Mouse (Mus musculus) heart, embryonic 13.5 days (tissue): Measurements from ENCODE around the gene Dclk2. TPM values are rescaled to one million over a fixed set of nuclear protein-coding genes. Genes with fewer than 3 reads are reported as not detected.

Source experiments
- ATAC-seq: fragments of 200-750 bp; cut with Nextera tagmentation; 2 replicates; pipeline ENCODE4 v1.8.0; 2017; ENCODE audit warnings: moderate TSS enrichment; ENCODE audit not compliant: insufficient number of reproducible peaks, low FRiP score, low TSS enrichment; ENCODE audit errors: extremely low read depth
- H3K27ac ChIP-seq: fragments of 300-500 bp; sonication (generic); replicated peaks from 2 replicates; pipeline ENCODE4 v1.5.1; 2015; ENCODE audit warnings: moderate library complexity, mild to moderate bottlenecking, inconsistent platforms
- H3K27me3 ChIP-seq: fragments of 300-500 bp; sonication (generic); replicated peaks from 2 replicates; pipeline ENCODE4 v1.6.1; 2015; ENCODE audit warnings: mild to moderate bottlenecking, inconsistent platforms
- H3K36me3 ChIP-seq: fragments of 300-500 bp; sonication (generic); 2 replicates; pipeline ENCODE4 v1.6.1; 2015; ENCODE audit warnings: mild to moderate bottlenecking, inconsistent platforms
- H3K4me1 ChIP-seq: fragments of 300-500 bp; sonication (generic); 2 replicates; pipeline ENCODE4 v1.6.1; 2015; ENCODE audit warnings: inconsistent platforms
- H3K4me2 ChIP-seq: fragments of 300-500 bp; sonication (generic); 2 replicates; pipeline ENCODE4 v1.6.1; 2015; ENCODE audit warnings: inconsistent platforms, mild to moderate bottlenecking, moderate library complexity
- H3K4me3 ChIP-seq: fragments of 300-500 bp; sonication (generic); 2 replicates; pipeline ENCODE4 v1.5.1; 2015; ENCODE audit warnings: moderate library complexity, mild to moderate bottlenecking, inconsistent platforms
- H3K9ac ChIP-seq: fragments of 300-500 bp; sonication (generic); 2 replicates; pipeline ENCODE4 v1.6.1; 2015; ENCODE audit warnings: inconsistent platforms, mild to moderate bottlenecking, moderate library complexity
- H3K9me3 ChIP-seq: fragments of 300-500 bp; sonication (generic); 2 replicates; pipeline ENCODE4 v1.6.1; 2016; ENCODE audit warnings: inconsistent platforms
- WGBS: fragments of 180-500 bp; shearing (Covaris S2); methylation state at CpG from one replicate; pipeline ENCODE4 v1.1.7; 2015; ENCODE audit warnings: mixed read lengths; 5-methylcytosine and 5-hydroxymethylcytosine counted together
- polyA plus RNA-seq: library from polyadenylated mRNA; unstranded; fragments of >200 nt; fragmentation: Nextera tagmentation; extraction: Ambion mirVana; gene quantifications from 2 replicates; pipeline ENCODE4 v1.2.1, GENCODE M21; 2015

Dclk2 gene
- polyA plus RNA-seq, 1 experiment from 2014 or later: 3.6 TPM

DNA sequence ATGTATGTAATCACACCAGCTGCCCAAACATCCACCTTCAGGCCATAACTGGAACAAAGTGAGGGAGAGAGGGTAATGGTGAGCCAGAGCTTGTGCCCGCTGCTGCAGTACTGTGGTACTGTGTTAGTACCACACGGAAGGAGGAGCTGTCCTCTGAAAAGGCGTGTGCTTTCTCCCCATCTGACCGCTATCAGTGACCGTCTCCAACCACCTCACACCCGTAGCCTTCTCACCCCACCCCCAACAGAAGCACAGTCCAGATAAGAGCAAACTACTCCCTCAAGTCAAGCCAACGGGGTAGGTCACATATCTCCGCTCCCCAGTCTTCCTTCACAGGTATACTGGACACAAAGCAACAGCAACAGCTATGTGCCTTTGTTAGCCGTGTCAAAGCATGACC is 121.6 kb downstream of the Dclk2 start:
- H3K4me2 ChIP-seq: no peak overlapping the region; the same call in 1 of the 2 replicates
- whole genome bisulfite sequencing: 49% methylated on average over 9 of the region's 9 CpGs
- no peaks in the 10 kb centered on the region for H3K27me3 ChIP-seq
- H3K9me3 ChIP-seq: no peaks in the 10 kb centered on the region
- no peaks in the 10 kb centered on the region for H3K36me3 ChIP-seq
- no peak overlapping the region for H3K9ac ChIP-seq
- peak; percentile 52; the same call in 1 of the 2 replicates for ATAC-seq
- H3K4me1 ChIP-seq: peaks cover 19% of the 10 kb centered on the region; the same call in 1 of the 2 replicates
- no peak overlapping the region for H3K4me3 ChIP-seq
- H3K27ac ChIP-seq: no peak overlapping the region

DNA sequence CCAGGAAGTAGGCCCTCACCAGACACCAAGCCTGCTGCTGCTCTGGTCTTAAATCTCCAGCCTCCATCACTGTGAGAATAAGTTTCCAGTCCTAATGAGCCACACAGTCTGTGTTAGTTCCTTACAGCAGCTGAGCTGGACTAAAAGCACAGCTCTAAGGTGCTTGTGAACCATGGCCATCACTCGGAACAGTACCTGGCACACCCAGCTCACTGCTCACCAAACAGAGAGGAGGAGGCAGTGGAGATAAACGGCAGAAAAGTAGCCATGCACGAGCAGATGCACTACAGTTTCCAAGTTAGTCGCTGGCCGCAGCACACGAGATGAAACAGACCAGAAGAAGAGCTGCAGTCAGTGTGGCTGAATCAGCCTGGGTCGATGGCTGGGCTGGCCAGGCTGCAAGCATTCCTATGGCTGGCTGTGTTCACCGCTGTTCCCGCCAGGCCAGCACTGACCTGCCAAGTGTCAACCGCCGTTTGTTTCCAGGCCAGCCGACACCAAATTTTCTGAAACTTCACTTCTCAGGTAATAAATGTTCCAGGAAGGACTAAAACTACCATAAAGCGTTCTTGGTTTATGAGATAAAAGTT is 122.7 kb downstream of the Dclk2 start:
- H3K27ac ChIP-seq: no peak overlapping the region
- ATAC-seq: no peak
- 61% methylated on average over 13 of the region's 13 CpGs for WGBS

DNA sequence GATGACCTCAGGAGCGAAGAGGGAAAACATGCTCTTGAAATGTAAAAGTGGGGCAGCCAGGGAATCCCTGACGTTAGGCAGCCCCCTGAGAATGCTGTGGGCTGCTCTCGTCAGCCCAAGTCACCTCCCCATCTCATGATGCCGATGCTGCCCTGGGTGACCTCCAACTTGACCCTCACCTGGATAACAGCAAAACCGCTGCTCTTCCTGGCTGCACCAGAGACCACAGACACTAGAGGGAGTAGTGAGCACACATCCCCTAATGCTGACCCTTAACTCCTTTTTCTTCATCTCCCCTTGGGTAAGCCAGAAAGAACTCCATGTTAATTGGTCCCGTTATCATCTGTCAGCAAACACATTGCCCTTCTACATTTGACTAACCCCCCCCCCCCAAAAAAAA is 123.9 kb downstream of the Dclk2 start:
- Histone ChIP-seq H3K4me1 (peaks cover 20% of the 10 kb centered on the region), H3K9ac (no peak overlapping the region), H3K27me3 (no peaks in the 10 kb centered on the region), H3K9me3 (no peaks in the 10 kb centered on the region), H3K36me3 (no peaks in the 10 kb centered on the region), H3K4me2 (no peak overlapping the region), H3K4me3 (no peak overlapping the region), H3K27ac (no peak overlapping the region)
- WGBS: 38% methylated on average over 6 of the region's 6 CpGs
- no peak for ATAC-seq

More for the DNA sequence above, 122.7 kb downstream of the Dclk2 start:
- Histone ChIP-seq H3K4me3 (no peak overlapping the region), H3K9me3 (no peaks in the 10 kb centered on the region), H3K27me3 (no peaks in the 10 kb centered on the region), H3K4me1 (peaks cover 25% of the 10 kb centered on the region), H3K4me2 (0 out of 2 replicates have a peak overlapping the region, but pooled peaks have one; percentile 4), H3K9ac (no peak overlapping the region), H3K36me3 (no peaks in the 10 kb centered on the region)

DNA sequence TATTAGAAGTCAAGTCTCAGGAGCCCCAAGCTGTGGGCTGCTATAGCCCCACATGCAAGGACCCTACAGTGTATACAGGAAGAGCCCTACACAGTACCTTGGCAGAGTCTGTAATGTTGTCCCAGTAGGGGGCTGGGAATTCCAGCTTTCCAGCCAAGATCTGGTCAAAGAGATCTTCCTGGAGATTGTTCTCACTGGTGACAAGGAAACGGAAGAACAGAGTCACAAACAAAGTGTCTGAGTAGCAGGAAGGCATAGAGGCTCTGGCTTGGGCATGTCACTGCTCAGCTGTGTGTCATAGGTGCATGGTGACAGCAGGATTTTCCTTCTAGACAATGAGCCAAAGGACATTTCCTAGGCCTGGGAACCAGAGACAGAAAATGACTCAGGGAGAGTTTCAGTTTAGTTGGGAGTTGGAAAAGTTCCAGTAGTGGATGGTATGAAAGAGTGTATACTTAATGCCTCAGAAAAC is 126.9 kb downstream of the Dclk2 start:
- Histone ChIP-seq H3K4me1 (peaks cover 36% of the 10 kb centered on the region), H3K4me2 (no peak overlapping the region), H3K27ac (peak overlapping the region; percentile 44), H3K36me3 (no peaks in the 10 kb centered on the region), H3K27me3 (no peaks in the 10 kb centered on the region), H3K4me3 (no peak overlapping the region), H3K9ac (no peak overlapping the region), H3K9me3 (no peaks in the 10 kb centered on the region)
- WGBS: 24% methylated on average over 1 of the region's 1 CpGs
- peak; percentile 24; the same call in 1 of the 2 replicates for ATAC-seq

DNA sequence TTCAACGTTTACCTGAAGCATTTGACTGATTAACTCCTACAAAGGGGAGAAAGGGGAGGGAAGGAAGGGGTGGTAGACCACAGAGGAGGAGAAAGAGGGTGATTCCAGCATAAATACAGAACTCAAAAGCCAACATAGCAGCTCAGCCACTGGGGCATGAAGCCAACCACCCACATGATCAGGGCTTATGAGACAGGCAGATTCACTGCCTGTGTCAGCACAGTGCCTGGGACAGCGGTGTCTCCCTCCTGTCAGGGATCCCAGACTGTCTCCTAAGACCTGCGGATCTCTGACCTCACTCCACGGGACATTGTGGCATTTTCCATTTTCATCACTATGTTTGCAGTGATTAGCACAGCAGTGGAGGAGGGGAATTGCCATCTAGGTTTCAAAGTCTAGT is 127.4 kb downstream of the Dclk2 start:
- ATAC-seq: no peak
- H3K27ac ChIP-seq: peak overlapping the region; percentile 44

DNA sequence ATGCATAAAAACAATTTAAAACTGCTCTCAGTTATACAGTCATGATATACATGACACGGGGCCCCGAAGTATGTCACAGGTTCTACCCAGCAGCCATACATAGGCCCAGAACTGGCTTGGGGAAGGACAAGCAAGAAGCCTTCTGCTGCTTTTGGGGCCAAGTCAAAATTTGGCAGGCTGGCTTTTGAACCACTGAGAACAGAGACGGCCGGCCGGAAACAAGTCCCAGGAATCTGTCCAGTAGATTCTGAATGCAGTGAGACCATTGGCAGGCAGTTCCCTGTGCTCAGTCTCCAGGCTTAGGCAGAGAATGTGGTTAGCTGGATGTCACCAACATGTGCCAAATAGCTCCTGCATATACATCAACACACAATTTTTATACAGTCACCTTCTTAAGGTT is 130.9 kb downstream of the Dclk2 start:
- no peaks in the 10 kb centered on the region for H3K36me3 ChIP-seq
- H3K4me3 ChIP-seq: no peak overlapping the region
- H3K9me3 ChIP-seq: no peaks in the 10 kb centered on the region
- H3K4me2 ChIP-seq: no peak overlapping the region
- no peak for ATAC-seq
- H3K27ac ChIP-seq: no peak overlapping the region
- H3K4me1 ChIP-seq: peaks cover 67% of the 10 kb centered on the region
- WGBS: 81% methylated on average over 5 of the region's 5 CpGs
- H3K27me3 ChIP-seq: no peaks in the 10 kb centered on the region
- H3K9ac ChIP-seq: no peak overlapping the region

More for the DNA sequence above, 127.4 kb downstream of the Dclk2 start:
- Histone ChIP-seq H3K36me3 (no peaks in the 10 kb centered on the region), H3K9ac (no peak overlapping the region), H3K4me2 (no peak overlapping the region), H3K4me3 (no peak overlapping the region), H3K9me3 (no peaks in the 10 kb centered on the region), H3K4me1 (peaks cover 41% of the 10 kb centered on the region), H3K27me3 (no peaks in the 10 kb centered on the region)
- 53% methylated on average over 4 of the region's 4 CpGs for WGBS

DNA sequence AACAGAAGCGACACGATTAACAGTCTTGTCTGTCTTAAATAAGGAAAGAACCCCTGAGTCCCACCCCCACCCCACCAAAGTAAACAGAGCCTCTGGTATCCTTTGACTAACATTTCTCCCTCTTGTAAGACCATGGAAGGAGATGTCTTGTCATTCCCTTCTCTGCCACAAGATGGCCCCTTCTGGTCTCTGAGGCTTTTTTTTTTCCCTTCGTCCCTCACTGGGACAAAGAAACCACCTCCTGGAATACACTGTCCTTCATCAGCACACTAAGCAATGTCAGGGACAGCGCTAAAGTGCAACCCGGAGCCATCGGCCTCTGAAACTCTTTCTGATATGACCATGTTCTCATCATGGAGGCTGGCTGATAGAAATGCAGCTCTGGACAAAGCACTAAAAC is 131.9 kb downstream of the Dclk2 start:
- Histone ChIP-seq H3K4me1 (peaks cover 66% of the 10 kb centered on the region), H3K27me3 (no peaks in the 10 kb centered on the region), H3K9ac (0 out of 2 replicates have a peak overlapping the region, but pooled peaks have one; percentile 15), H3K4me2 (no peak overlapping the region), H3K27ac (no peak overlapping the region), H3K9me3 (no peaks in the 10 kb centered on the region), H3K36me3 (no peaks in the 10 kb centered on the region), H3K4me3 (no peak overlapping the region)
- WGBS: 36% methylated on average over 6 of the region's 6 CpGs
- no peak for ATAC-seq

DNA sequence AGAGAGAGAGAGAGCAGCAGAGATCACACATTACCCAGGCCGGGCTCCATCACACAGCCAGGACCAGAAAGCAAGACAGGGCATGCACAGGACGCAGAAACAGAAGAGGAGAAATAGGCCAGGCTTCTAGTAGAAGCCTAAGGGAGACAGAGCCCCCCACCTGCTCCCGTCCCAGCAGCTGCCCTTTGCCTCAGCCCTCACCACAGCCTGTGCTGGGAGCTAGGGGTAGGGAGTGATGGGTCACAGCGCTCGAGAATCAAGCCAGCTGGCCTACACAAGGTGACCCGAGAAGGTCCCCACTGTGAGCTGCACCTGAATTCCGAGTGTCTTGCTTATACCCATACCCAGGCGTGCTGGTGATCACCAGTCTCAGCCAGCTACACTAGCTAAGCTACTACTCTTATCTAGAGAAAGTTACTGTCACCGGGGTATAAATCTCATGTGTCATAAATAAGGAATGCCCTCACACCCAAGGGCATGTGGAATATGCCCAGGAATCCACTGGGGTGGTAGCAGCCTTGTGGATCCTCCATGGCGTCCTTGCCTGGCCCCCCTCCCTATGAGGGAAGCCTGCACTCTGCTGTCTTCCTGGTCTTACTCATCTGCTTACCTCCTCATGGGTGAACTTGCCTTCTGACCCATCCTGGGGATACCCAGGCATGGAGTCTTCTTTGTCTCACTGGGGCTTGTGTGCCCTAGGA is 133.1 kb downstream of the Dclk2 start:
- peak overlapping the region; percentile 36 for H3K4me2 ChIP-seq
- H3K36me3 ChIP-seq: no peaks in the 10 kb centered on the region
- H3K9ac ChIP-seq: peak overlapping the region; percentile 25; the same call in 1 of the 2 replicates
- H3K9me3 ChIP-seq: no peaks in the 10 kb centered on the region
- H3K27ac ChIP-seq: peak overlapping the region; percentile 69
- ATAC-seq: no peak
- no peak overlapping the region for H3K4me3 ChIP-seq
- 51% methylated on average over 10 of the region's 10 CpGs for WGBS
- H3K4me1 ChIP-seq: peaks cover 59% of the 10 kb centered on the region
- no peaks in the 10 kb centered on the region for H3K27me3 ChIP-seq

DNA sequence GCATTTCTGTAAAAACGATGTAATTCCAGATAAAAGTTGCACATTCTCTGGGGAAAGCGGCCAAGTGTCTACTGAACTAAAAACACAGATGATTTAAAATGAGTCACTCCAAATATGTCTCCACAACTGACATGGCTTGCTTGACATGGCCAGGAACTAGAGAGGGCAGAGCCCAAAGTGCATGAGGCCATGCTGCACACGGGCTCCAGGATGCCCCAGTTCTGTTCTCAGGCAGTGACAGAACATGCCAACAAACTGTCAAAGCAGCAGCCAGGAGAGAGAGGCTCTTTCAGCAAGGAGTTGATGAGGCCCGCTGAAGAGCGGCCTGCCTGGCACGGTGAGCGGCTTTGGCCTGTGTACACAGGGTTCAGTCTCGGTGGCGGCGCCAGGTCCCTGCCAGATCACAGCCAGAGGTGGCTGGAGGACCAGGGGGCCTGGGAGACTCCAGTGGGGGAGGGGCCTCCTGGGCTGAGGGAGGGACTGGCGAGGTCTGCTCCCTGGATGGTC is 133.8 kb downstream of the Dclk2 start:
- peaks cover 59% of the 10 kb centered on the region for H3K4me1 ChIP-seq
- no peak overlapping the region for H3K4me3 ChIP-seq
- no peaks in the 10 kb centered on the region for H3K9me3 ChIP-seq
- no peaks in the 10 kb centered on the region for H3K27me3 ChIP-seq
- peak; percentile 45 for ATAC-seq
- H3K4me2 ChIP-seq: peak overlapping the region; percentile 36
- H3K36me3 ChIP-seq: no peaks in the 10 kb centered on the region
- H3K9ac ChIP-seq: peak overlapping the region; percentile 25; the same call in 1 of the 2 replicates
- H3K27ac ChIP-seq: peak overlapping the region; percentile 69
- 26% methylated on average over 11 of the region's 11 CpGs for WGBS

DNA sequence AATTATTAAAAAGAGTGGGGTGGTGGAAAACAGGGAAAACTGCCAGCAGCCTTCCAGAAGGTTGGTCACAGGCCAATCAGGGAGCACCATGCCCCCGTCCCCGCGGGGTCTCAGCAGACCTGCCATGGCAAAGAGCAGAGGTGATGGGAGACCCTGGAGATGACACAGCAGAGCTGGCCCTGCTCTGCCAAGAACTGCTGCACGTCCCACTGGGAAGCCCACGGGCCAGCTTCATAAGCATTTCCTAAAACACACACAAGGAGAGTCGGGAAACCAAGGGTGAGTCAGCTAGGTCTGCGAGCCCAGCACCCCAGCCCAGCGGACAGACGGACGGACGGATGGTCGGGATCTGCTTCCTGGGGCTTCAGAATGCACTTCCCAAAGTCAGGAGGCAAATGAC is 134.4 kb downstream of the Dclk2 start:
- Histone ChIP-seq H3K36me3 (no peaks in the 10 kb centered on the region), H3K4me2 (no peak overlapping the region), H3K9me3 (no peaks in the 10 kb centered on the region), H3K27me3 (no peaks in the 10 kb centered on the region), H3K4me3 (no peak overlapping the region), H3K4me1 (peaks cover 59% of the 10 kb centered on the region), H3K27ac (peak overlapping the region; percentile 69), H3K9ac (no peak overlapping the region)
- no peak for ATAC-seq
- 73% methylated on average over 12 of the region's 12 CpGs for WGBS

DNA sequence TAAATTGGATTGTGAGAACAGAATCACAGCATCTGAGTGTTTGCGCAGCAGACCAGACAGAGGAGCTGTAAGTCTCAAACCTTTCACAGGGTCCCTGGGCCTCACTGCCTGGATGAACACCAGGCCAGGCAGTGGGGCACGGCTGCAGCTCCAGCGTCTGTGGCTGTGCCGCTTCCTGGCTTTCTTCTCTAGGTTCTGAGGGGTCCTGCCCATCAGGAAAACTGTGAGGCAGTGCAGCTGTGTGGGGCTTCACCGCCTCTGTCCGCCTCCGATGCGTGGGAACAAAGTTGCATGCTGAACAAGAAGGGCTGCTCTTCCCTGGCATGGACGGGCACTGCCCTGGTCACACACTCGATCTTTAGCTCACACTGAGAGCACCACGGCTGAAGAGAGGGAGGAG is 135.7 kb downstream of the Dclk2 start:
- Histone ChIP-seq H3K27ac (no peak overlapping the region), H3K9me3 (no peaks in the 10 kb centered on the region), H3K27me3 (no peaks in the 10 kb centered on the region), H3K36me3 (no peaks in the 10 kb centered on the region), H3K4me1 (peaks cover 47% of the 10 kb centered on the region), H3K9ac (peak overlapping the region; percentile 24; the same call in 1 of the 2 replicates), H3K4me2 (no peak overlapping the region), H3K4me3 (no peak overlapping the region)
- no peak for ATAC-seq
- WGBS: 60% methylated on average over 11 of the region's 11 CpGs
